Mouse (Mus musculus): Measurements from ENCODE around the gene Camk2d.

GRCm38 (mm10) chr3:126586134-126586533 lies 10.0 kb upstream of the Camk2d start:
- no peak for TF ChIP-seq CTCF (IDR thresholded peaks at IDR 0.05; ENCODE audit: extremely low read depth, insufficient read depth, insufficient read length, insufficient replicate concordance)
- no peak for TF ChIP-seq POLR2A (IDR thresholded peaks at IDR 0.05; ENCODE audit: low read depth, low read length)

Data from spleen, adult 2 months (tissue).